Mouse (Mus musculus) heart, postnatal 25 days (tissue): Measurements from ENCODE around the gene Ppil6. TPM values are rescaled to one million over a fixed set of nuclear protein-coding genes. Genes with fewer than 3 reads are reported as not detected.

Experiments
- DNase-seq: peaks from one replicate; pipeline ENCODE4 v3.0.0; 2022; ENCODE audit warnings: low spot score
- intact Hi-C: fragments of 180-260 bp; cut with DNase I; formaldehyde crosslinking; loops from one replicate; pipeline ENCODE4 v1.15.1; 2025
- total RNA-seq, 2 experiments: library from RNA; stranded (reverse); gene quantifications; 2 replicates each; pipeline ENCODE4 v1.2.3; 2021

Ppil6 gene
- total RNA-seq, 2 experiments from 2014 or later: 1.4 to 1.5 TPM

DNA sequence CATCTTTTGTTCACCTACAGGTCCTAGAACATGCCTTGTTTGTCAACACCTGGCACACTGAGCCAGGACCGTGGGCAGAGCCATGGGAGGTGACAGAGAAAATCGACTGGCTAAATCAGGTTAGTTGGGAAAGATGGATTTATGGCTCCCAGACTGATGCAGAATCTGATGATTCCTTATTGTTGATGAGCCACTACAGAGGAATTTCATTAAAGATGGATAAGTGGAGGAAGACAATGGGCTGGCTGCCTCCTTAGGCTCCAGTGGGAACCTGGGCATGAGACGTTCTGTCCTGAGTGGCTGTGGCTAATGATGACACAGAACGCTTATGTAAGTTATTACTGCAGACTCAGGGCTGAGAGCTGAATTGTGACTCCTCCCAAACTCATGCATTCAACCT is 63.5 kb downstream of the Ppil6 start:
- intact Hi-C loops: no loop called here

DNA sequence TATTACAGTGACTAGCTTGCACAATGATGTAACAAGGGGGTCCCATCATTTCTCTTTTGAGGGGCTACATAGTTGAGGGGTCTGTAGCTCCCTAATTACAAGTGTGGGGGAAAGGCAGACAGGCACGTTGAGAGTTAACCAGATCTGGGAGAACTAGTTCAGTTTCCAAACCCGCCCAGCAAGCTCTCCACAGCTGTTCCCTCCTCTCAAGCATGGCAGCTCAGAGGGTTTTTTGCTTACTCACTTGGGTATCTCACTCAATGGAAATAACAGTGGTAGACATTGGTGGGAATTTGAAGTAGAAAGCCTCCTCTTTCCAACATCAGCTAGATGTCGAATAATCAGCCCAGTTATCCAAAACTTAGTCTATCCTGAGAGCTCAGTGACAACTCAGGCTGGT is 64.8 kb downstream of the Ppil6 start:
- no peak for DNase-seq
- intact Hi-C loops: no loop called here

More for the DNA sequence above, 63.5 kb downstream of the Ppil6 start:
- DNase-seq: no peak

- intact Hi-C loops: no loop called here
- DNase-seq: no peak
Observed at GRCm38 (mm10) chr10:41558401-41558800, 68.2 kb downstream of the Ppil6 start.

- DNase-seq: no peak
- intact Hi-C loops: no loop called here
Observed at GRCm38 (mm10) chr10:41561701-41562395, 71.6 kb downstream of the Ppil6 start.

Other genes with a start within 250 kb of the Ppil6 start
- gene Fig4, start 187.2 kb upstream of the Ppil6 start, total RNA-seq: 10 to 100 TPM; 23.1 to 23.4 TPM
- not detected for gene Ak9, start 186.5 kb upstream of the Ppil6 start, total RNA-seq
- gene Zbtb24, start 40.1 kb upstream of the Ppil6 start, total RNA-seq: 1 to 10 TPM; 7.2 to 8.2 TPM
- gene Mical1, start 14.1 kb upstream of the Ppil6 start, total RNA-seq: 10 to 100 TPM; 11.5 to 15.6 TPM
- 10 to 100 TPM; 38.3 to 38.6 TPM for gene Smpd2, start 70 bp upstream of the Ppil6 start, total RNA-seq
- 100 to 1,000 TPM; 126 to 148 TPM for gene Cd164, start 29.0 kb downstream of the Ppil6 start, total RNA-seq
- gene Ccdc162, start 226.2 kb downstream of the Ppil6 start, total RNA-seq: under 1 TPM; 0.08 to 0.14 TPM